Comparison of ENCODE assay signal across 9 mouse cellular contexts in genomic region chr8:70352000-70352384, GRCm38 (mm10). TPM values are rescaled to one million over a fixed set of nuclear protein-coding genes. Genes with fewer than 3 reads are reported as not detected.
DNase-seq lines count a peak whose midpoint lies in the region; ATAC-seq and TF ChIP-seq lines count a peak whose summit lies in the region.
"Had no signal": no experiment of that assay in that cellular context is flagged by ENCODE, and none has a peak within 500 bp of the region (broad histone marks: within the 10 kb centered on the region; RNA-seq: fewer than 3 reads in every experiment).

No protein-coding gene starts in this region.

- H3K4me3 ChIP-seq in lung, embryonic 14.5 days (ENCODE audit: low read depth, low read length): peak overlapping the region; percentile 100
- H3K4me3 ChIP-seq in limb, embryonic 10.5 days: peak overlapping the region; percentile 97
- H3K4me3 ChIP-seq in olfactory bulb, adult 2 months (ENCODE audit: insufficient read depth, low read depth, low read length): peak overlapping the region; percentile 95

- H3K9me3 ChIP-seq in lung, embryonic 14.5 days (ENCODE audit: low read depth, low read length): no peaks in the 10 kb centered on the region
- H3K9me3 ChIP-seq in limb, embryonic 10.5 days (replicated peaks): no peaks in the 10 kb centered on the region

- WGBS in lung, embryonic 14.5 days: 15% methylated on average over 3 of the region's 3 CpGs
- 24% methylated on average over 3 of the region's 3 CpGs for WGBS in limb, embryonic 10.5 days
- 18% methylated on average over 3 of the region's 3 CpGs for WGBS in olfactory bulb, adult 2 months

- H3K9ac ChIP-seq in lung, embryonic 14.5 days: peak overlapping the region; percentile 97

- no peak for ATAC-seq in lung, embryonic 14.5 days (ENCODE audit: insufficient read depth)
- ATAC-seq in erythroblast, adult 5-6 weeks (replicated peaks; ENCODE audit: low FRiP score, poor library complexity, severe bottlenecking): 0 out of 2 replicates have a peak, but pooled peaks have one; percentile 6

- TF ChIP-seq CTCF in lung, embryonic 14.5 days (IDR thresholded peaks at IDR 0.05; ENCODE audit: low read depth): no peak
- no peak for TF ChIP-seq CTCF in olfactory bulb, adult 2 months (IDR thresholded peaks at IDR 0.05; ENCODE audit: insufficient read depth, low read depth, low read length)

- no peaks in the 10 kb centered on the region for H3K27me3 ChIP-seq in lung, embryonic 14.5 days (ENCODE audit: insufficient read depth, low read length)
- H3K27me3 ChIP-seq in limb, embryonic 10.5 days (ENCODE audit: low read depth, poor library complexity, severe bottlenecking): no peaks in the 10 kb centered on the region

- peaks cover 31% of the 10 kb centered on the region; the same call in 1 of the 2 replicates for H3K36me3 ChIP-seq in lung, embryonic 14.5 days (ENCODE audit: insufficient read depth)
- H3K36me3 ChIP-seq in limb, embryonic 10.5 days: peaks cover 48% of the 10 kb centered on the region

- no peak for DNase-seq in lung, embryonic 14.5 days
- no peak for DNase-seq in lung, postnatal 25 days (ENCODE audit: low spot score)
- no peak for DNase-seq in limb, embryonic 10.5 days (ENCODE audit: low spot score)
- no peak for DNase-seq in adrenal gland, postnatal 14 days
- no peak for DNase-seq in layer of hippocampus, adult 9-11 months
- DNase-seq: adrenal gland, adult 2 months; kidney, adult 11 months had no signal

- peaks cover 17% of the 10 kb centered on the region for H3K4me1 ChIP-seq in lung, embryonic 14.5 days (ENCODE audit: insufficient read depth)
- H3K4me1 ChIP-seq in limb, embryonic 10.5 days: peaks cover 56% of the 10 kb centered on the region
- peaks cover 43% of the 10 kb centered on the region for H3K4me1 ChIP-seq in olfactory bulb, adult 2 months (ENCODE audit: control insufficient read depth, insufficient read depth, low read length)

- no peak overlapping the region for H3K27ac ChIP-seq in lung, embryonic 14.5 days (ENCODE audit: low read depth)
- peak overlapping the region; percentile 94 for H3K27ac ChIP-seq in limb, embryonic 10.5 days
- H3K27ac ChIP-seq in olfactory bulb, adult 2 months (ENCODE audit: insufficient read depth, low read depth, low read length): no peak overlapping the region

- H3K4me2 ChIP-seq in lung, embryonic 14.5 days: peak overlapping the region; percentile 100

- no peak for TF ChIP-seq POLR2A in olfactory bulb, adult 2 months (IDR thresholded peaks at IDR 0.05; ENCODE audit: insufficient read depth, low read depth, low read length)

RNA-seq across cellular contexts. Expression of gene Upf1, which starts 1.1 kb away (rescaled TPM):
- polyA plus RNA-seq in lung, embryonic 14.5 days (2014; fragmentation: Nextera tagmentation; extraction: Ambion mirVana): 23.3 and 27.2 TPM in 2 replicates
- total RNA-seq in erythroblast, adult 5-6 weeks (2015; ENCODE audit: low replicate concordance): 7.1 and 9.2 TPM in 2 replicates
- 20.9 and 21.5 TPM in 2 replicates for total RNA-seq in erythroblast, adult 5-6 weeks (2017; ENCODE audit: low replicate concordance)
- polyA plus RNA-seq in limb, embryonic 10.5 days (2016; fragmentation: Nextera tagmentation; extraction: Ambion mirVana): 25.6 and 26.7 TPM in 2 replicates
- not detected in 2 replicates for polyA plus RNA-seq in olfactory bulb, adult 2 months (2012; ENCODE audit: insufficient read depth, insufficient read length, low replicate concordance, missing spikeins)
- total RNA-seq in adrenal gland, postnatal 14 days (2021): 64.0 and 64.4 TPM in 2 replicates

RNA-seq across cellular contexts. Expression of gene Comp, which starts 21.4 kb away (rescaled TPM):
- 0.43 and 0.53 TPM in 2 replicates for polyA plus RNA-seq in lung, embryonic 14.5 days (2014; fragmentation: Nextera tagmentation; extraction: Ambion mirVana)
- total RNA-seq in erythroblast, adult 5-6 weeks (2015; ENCODE audit: low replicate concordance): not detected in 2 replicates
- 0.43 TPM in 1 of 2 replicates, not detected in the other for total RNA-seq in erythroblast, adult 5-6 weeks (2017; ENCODE audit: low replicate concordance)
- polyA plus RNA-seq in limb, embryonic 10.5 days (2016; fragmentation: Nextera tagmentation; extraction: Ambion mirVana): 0.08 and 0.35 TPM in 2 replicates
- not detected in 2 replicates for polyA plus RNA-seq in olfactory bulb, adult 2 months (2012; ENCODE audit: insufficient read depth, insufficient read length, low replicate concordance, missing spikeins)
- 1.4 TPM in 1 of 2 replicates, not detected in the other for total RNA-seq in adrenal gland, postnatal 14 days (2021)

RNA-seq across cellular contexts. Expression of gene Gdf1, which starts 22.4 kb away (rescaled TPM):
- 2.4 and 4.2 TPM in 2 replicates for polyA plus RNA-seq in lung, embryonic 14.5 days (2014; fragmentation: Nextera tagmentation; extraction: Ambion mirVana)
- total RNA-seq in erythroblast, adult 5-6 weeks (2015; ENCODE audit: low replicate concordance): not detected in 2 replicates
- not detected in 2 replicates for total RNA-seq in erythroblast, adult 5-6 weeks (2017; ENCODE audit: low replicate concordance)
- polyA plus RNA-seq in limb, embryonic 10.5 days (2016; fragmentation: Nextera tagmentation; extraction: Ambion mirVana): 7.9 and 13.8 TPM in 2 replicates
- polyA plus RNA-seq in olfactory bulb, adult 2 months (2012; ENCODE audit: insufficient read depth, insufficient read length, low replicate concordance, missing spikeins): not detected in 2 replicates
- 0.41 and 1.2 TPM in 2 replicates for total RNA-seq in adrenal gland, postnatal 14 days (2021)

RNA-seq across cellular contexts. Expression of gene Cers1, which starts 36.4 kb away (rescaled TPM):
- 2.7 and 3.6 TPM in 2 replicates for polyA plus RNA-seq in lung, embryonic 14.5 days (2014; fragmentation: Nextera tagmentation; extraction: Ambion mirVana)
- not detected in 2 replicates for total RNA-seq in erythroblast, adult 5-6 weeks (2015; ENCODE audit: low replicate concordance)
- total RNA-seq in erythroblast, adult 5-6 weeks (2017; ENCODE audit: low replicate concordance): 0.43 TPM in 1 of 2 replicates, not detected in the other
- 3.2 and 4.6 TPM in 2 replicates for polyA plus RNA-seq in limb, embryonic 10.5 days (2016; fragmentation: Nextera tagmentation; extraction: Ambion mirVana)
- not detected in 2 replicates for polyA plus RNA-seq in olfactory bulb, adult 2 months (2012; ENCODE audit: insufficient read depth, insufficient read length, low replicate concordance, missing spikeins)
- total RNA-seq in adrenal gland, postnatal 14 days (2021): 1.9 and 2.9 TPM in 2 replicates

RNA-seq across cellular contexts. Expression of gene Cope, which starts 49.7 kb away (rescaled TPM):
- 286 and 303 TPM in 2 replicates for polyA plus RNA-seq in lung, embryonic 14.5 days (2014; fragmentation: Nextera tagmentation; extraction: Ambion mirVana)
- 52.7 and 89.2 TPM in 2 replicates for total RNA-seq in erythroblast, adult 5-6 weeks (2015; ENCODE audit: low replicate concordance)
- total RNA-seq in erythroblast, adult 5-6 weeks (2017; ENCODE audit: low replicate concordance): 36.9 and 53.7 TPM in 2 replicates
- polyA plus RNA-seq in limb, embryonic 10.5 days (2016; fragmentation: Nextera tagmentation; extraction: Ambion mirVana): 293 and 321 TPM in 2 replicates
- not detected in 2 replicates for polyA plus RNA-seq in olfactory bulb, adult 2 months (2012; ENCODE audit: insufficient read depth, insufficient read length, low replicate concordance, missing spikeins)
- 215 and 222 TPM in 2 replicates for total RNA-seq in adrenal gland, postnatal 14 days (2021)
